Mouse (Mus musculus) inflammation-experienced regulatory T-cells, adult 6 months (primary cell): Measurements from ENCODE around the gene Cd24a. TPM values are rescaled to one million over a fixed set of nuclear protein-coding genes. Genes with fewer than 3 reads are reported as not detected.

Source experiments
- ATAC-seq: one replicate; pipeline ENCODE4 v1.8.0; 2017
- polyA plus RNA-seq, 3 experiments: library from polyadenylated mRNA; unstranded; fragments of 100-300 nt; shearing (Covaris generic); gene quantifications; one replicate each; pipeline ENCODE4 v1.2.1; 2017

The Cd24a gene
- polyA plus RNA-seq, 3 experiments from 2014 or later = 0.43 to 2.3 (median 2.2) TPM

- no peak for ATAC-seq
Observed at GRCm38 (mm10) chr10:43629857-43630256, 51.8 kb downstream of the Cd24a start.

GRCm38 (mm10) chr10:43630634-43631033, 52.5 kb downstream of the Cd24a start:
- no peak for ATAC-seq

- no peak for ATAC-seq
Observed at GRCm38 (mm10) chr10:43631049-43631448, 53.0 kb downstream of the Cd24a start.

- ATAC-seq = no peak
Observed at GRCm38 (mm10) chr10:43631639-43632354, 53.7 kb downstream of the Cd24a start.

- ATAC-seq = no peak
Observed at GRCm38 (mm10) chr10:43633117-43633516, 55.0 kb downstream of the Cd24a start.

Other genes starting within 250 kb of the Cd24a start
- gene Bend3, start 99.5 kb upstream of the Cd24a start, polyA plus RNA-seq = 1 to 10 TPM in 1 of 3 experiments, under 1 TPM in 2; 0.85 to 1.2 (median 0.87) TPM
- 10 to 100 TPM; 19.9 to 45.5 (median 35.2) TPM for gene Gm9803, start 54.2 kb upstream of the Cd24a start, polyA plus RNA-seq
- gene 1700021F05Rik, start 37.3 kb upstream of the Cd24a start, polyA plus RNA-seq = 10 to 100 TPM; 25.8 to 32.8 (median 28.4) TPM